Mouse (Mus musculus) frontal cortex, adult 2 months (tissue): ENCODE measurements around the gene Vkorc1. TPM values are rescaled to one million over a fixed set of nuclear protein-coding genes. Genes with fewer than 3 reads are reported as not detected.
"Not testable (repeated sequence)": the region's sequence is repeated elsewhere in the genome, so short reads cannot be mapped to it uniquely, and the experiment has no call there.

ENCODE experiments used
- DNase-seq, 2 experiments: peaks; one replicate each; pipeline ENCODE4 v3.0.0; 2022; ENCODE audit warnings: low spot score in 1 of 2; ENCODE audit errors: extremely low spot score in 1 of 2
- polyA plus RNA-seq: library from polyadenylated mRNA; depleted of rRNA; stranded (reverse); fragments of >200 nt; gene quantifications from 2 replicates; pipeline ENCODE4 v1.2.3, GENCODE M21; 2012

The Vkorc1 gene
- polyA plus RNA-seq, 1 experiment: 54.6 TPM

GRCm38 (mm10) chr7:127918203-127918602 lies 22.8 kb upstream of the Vkorc1 start:
- peak in 1 of 2 experiments; percentile 39 for DNase-seq

- no peak for DNase-seq
These were observed 19.9 kb upstream of the Vkorc1 start for GRCm38 (mm10) chr7:127915293-127915692.

GRCm38 (mm10) chr7:127912938-127913337 lies 17.5 kb upstream of the Vkorc1 start:
- no peak for DNase-seq

GRCm38 (mm10) chr7:127912190-127912871 lies 16.9 kb upstream of the Vkorc1 start, which contains the start of gene Kat8:
Gene Kat8, plus strand, starts transcription at chr7:127912516.
- peak; percentile 83 to 87 for DNase-seq

- no peak for DNase-seq
These were observed 13.2 kb upstream of the Vkorc1 start for GRCm38 (mm10) chr7:127908656-127909055.

GRCm38 (mm10) chr7:127907939-127908338 lies 12.5 kb upstream of the Vkorc1 start:
- no peak for DNase-seq

GRCm38 (mm10) chr7:127903971-127904796 lies 8.8 kb upstream of the Vkorc1 start, which contains the start of gene Bckdk:
Gene Bckdk, plus strand, starts transcription at chr7:127904082.
- DNase-seq: peak; percentile 72 to 80

- no peak for DNase-seq
These were observed 6.4 kb upstream of the Vkorc1 start for GRCm38 (mm10) chr7:127901772-127902171.

- no peak for DNase-seq
These were observed 4.6 kb upstream of the Vkorc1 start for GRCm38 (mm10) chr7:127899997-127900396.

- no peak for DNase-seq
These were observed 3.0 kb upstream of the Vkorc1 start for GRCm38 (mm10) chr7:127898179-127898956.

- no peak for DNase-seq
These were observed 2.1 kb upstream of the Vkorc1 start for GRCm38 (mm10) chr7:127897542-127897941.

GRCm38 (mm10) chr7:127896384-127896783 lies 967 bp upstream of the Vkorc1 start:
- peak in 1 of 2 experiments; percentile 65 for DNase-seq

- DNase-seq: not testable (repeated sequence)
These were observed 474 bp upstream of the Vkorc1 start for GRCm38 (mm10) chr7:127895891-127896290.

- DNase-seq: no peak
These were observed 937 bp downstream of the Vkorc1 start for GRCm38 (mm10) chr7:127894480-127894879.

- no peak for DNase-seq
These were observed 4.6 kb downstream of the Vkorc1 start, which contains the start of gene Prss53 for GRCm38 (mm10) chr7:127890798-127891197. Gene Prss53, minus strand, starts transcription at chr7:127890970.

GRCm38 (mm10) chr7:127888821-127889220 lies 6.6 kb downstream of the Vkorc1 start:
- no peak for DNase-seq

- DNase-seq: no peak
These were observed 7.6 kb downstream of the Vkorc1 start for GRCm38 (mm10) chr7:127887781-127888180.

GRCm38 (mm10) chr7:127887191-127887590 lies 8.2 kb downstream of the Vkorc1 start:
- DNase-seq: no peak

GRCm38 (mm10) chr7:127886551-127886950 lies 8.9 kb downstream of the Vkorc1 start:
- no peak for DNase-seq

- peak in 1 of 2 experiments; percentile 35 for DNase-seq
These were observed 9.5 kb downstream of the Vkorc1 start for GRCm38 (mm10) chr7:127885951-127886350.

GRCm38 (mm10) chr7:127880431-127880830 lies 15.0 kb downstream of the Vkorc1 start:
- DNase-seq: no peak
